Mouse (Mus musculus): ENCODE measurements around the gene Ogn.
A peak's percentile ranks its signal among the peaks of the same experiment; 100 is the strongest.

Gene Ogn

DNA sequence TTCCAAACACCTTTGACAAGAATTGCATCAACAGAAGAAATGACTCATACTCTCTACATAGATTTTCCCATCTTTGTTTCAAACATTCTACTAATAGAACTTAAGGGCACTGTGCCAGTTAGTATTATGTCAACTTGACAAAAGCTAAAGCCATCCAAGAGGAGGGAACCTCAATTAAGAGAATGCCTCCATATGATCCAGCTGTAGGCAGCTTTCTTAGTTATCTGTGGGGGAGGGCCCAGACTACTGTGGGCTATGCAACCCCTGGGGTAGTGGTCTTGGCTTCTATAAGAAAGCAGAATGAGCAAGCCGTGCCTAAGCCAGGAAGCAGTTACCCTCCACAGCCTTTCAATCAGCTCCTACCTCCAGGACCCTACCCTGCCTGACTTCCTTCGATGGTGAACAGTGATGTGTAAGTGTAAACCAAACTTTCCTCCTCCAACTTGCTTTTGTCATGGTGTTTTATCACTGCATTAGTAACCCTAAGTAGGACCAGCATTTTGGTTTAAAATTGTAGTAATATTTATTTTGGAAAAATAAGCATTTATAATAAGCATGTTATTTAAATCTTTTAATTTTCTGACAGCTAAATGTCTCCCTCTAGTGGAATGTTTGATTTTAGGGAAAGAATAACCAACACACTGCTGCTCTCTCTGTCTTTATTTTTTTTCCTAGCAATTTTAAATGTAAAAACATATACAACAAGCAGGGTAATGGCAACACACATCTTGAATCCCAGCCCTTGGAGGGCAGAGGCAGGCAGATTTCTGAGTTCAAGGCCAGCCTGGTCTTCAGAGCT, 37.1 kb downstream of the Ogn start:
- DNase-seq (ENCODE audit: low spot score), result peak; percentile 66

DNA sequence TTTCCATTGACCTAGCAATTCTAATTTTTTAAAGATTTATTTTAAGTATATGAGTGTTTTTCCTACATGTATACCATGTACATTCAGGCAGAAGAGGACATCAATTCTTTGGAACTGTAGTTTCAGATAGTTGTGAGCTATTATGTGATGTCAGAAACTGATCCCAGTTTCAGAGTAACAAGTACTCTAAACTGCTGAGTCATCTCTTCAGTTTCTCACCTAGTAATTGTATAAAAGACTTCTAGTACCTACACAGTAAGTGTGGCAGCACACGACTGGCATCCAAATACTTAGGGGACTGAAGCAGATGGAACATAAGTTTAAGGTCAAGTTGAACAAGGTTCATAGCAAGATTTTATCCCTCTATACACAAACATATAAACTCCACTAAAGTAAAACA, 38.2 kb downstream of the Ogn start:
- no peak for DNase-seq (ENCODE audit: low spot score)

DNA sequence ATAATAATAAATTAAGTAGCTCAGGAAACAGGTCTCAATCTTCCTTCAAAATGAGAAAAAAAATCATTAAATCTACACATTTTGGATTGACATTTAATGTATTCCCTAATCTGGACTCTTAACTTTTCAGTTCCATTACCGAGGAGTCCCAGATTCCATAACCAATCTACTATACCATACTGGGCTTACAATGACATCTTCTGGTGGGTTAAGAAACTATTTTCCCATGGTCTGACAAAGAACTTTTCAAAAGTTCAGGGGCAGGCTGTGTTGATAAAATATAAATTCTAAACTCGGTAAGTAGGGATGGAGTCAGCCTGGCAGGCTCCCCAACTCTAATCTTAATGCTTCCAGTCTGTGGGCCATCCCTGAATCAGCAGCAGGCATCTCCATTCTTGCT, 43.3 kb downstream of the Ogn start:
- DNase-seq (ENCODE audit: low spot score), result no peak

DNA sequence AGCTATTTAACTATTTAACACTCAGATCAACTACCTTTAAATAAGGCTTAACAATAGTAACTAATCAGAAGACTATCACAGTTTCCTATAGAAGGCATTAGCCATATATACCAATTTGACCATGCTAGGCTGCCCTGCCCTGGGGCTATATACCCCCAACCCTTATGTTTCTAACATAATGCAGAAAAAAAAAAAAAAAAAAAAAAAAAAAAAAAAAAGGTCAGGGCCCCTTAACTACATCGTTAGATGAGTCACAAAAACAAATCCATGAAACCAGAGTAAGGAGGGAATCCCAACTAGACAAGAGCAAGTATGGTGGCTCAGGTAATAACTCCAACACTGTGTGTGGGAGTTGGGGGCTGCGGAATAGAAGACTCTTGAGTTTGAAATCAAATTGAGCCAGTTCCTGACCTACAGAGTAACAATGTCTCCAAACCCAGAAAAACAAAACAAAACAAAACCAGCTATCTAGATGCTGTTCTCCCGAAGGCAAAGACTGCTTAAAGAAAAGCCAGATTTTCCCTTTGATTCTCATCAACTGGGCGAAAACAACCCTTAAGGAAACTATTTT, 44.0 kb downstream of the Ogn start:
- no peak for DNase-seq (ENCODE audit: low spot score)

DNA sequence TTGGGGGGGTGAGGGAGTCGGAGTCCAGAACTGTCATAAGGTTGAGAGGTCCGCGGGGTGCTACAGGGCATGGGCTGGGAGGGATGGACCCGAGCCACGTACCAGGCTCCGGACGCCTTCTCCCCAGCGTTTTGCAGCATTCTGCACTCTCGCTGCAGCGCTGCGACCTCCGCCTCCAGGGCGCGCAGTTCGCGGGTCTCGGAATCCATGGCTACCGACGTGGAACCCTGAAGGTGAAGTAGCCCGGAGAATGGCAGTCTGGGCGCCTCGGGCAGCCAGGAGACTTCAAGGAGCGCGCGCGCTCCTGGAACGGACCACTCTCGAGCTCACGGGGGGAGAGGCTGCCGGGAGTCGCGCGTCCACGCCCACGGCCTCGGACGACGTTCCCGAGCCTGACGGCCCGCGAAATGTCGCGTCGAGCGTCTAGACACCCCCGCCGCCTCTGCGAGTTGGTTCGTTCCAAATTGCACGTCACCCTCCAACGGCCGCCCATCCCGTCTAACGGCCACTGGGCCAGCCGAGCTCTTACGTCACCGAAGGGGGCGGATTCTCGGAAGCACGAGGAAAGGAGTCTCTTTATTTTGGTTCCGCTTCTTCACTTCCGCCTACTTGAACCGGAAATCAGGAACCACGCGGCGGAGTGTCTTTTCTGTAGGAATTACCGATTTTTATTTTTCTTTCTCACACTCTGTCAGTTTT, 44.8 kb downstream of the Ogn start, which contains the start of the genes Cenpp and Nol8:
Gene Cenpp, minus strand, starts transcription at position 305 of the 699 bp plus-strand sequence.
Gene Nol8, plus strand, starts transcription at position 598 of the 699 bp plus-strand sequence.
- peak; percentile 100 for DNase-seq (ENCODE audit: low spot score)

DNA sequence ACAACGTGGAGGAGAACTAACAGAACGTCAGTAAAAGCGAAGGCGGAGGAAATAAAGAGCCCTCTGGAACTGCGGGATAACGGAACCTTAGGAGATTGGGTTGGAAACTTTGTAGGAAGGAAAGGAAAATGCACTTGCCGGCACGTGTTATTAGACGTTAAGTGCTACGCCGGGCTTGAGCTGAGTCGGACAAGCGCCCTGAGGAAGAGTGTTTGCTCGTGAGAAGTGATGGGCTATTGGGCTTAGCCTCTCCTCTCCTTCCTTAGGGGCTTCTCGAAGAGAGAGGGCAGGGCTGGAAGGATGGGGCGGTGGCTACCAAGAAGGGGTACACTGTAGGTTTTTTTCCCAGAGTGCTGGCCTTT, 45.3 kb downstream of the Ogn start:
- DNase-seq (ENCODE audit: low spot score), result no peak

All from MN1 (cell line).